Mouse (Mus musculus) cerebellum, adult 2 months (tissue): Measurements from ENCODE around the gene Hgf.

ENCODE experiments used
- CTCF ChIP-seq: fragments of 200-500 bp; IDR thresholded peaks from 2 replicates; pipeline ENCODE4 v1.5.1; 2011; ENCODE audit warnings: low read depth, mild to moderate bottlenecking, control low read depth, low read length, moderate library complexity, borderline replicate concordance; ENCODE audit not compliant: insufficient read depth
- POLR2A ChIP-seq: fragments of 200-500 bp; IDR thresholded peaks from 2 replicates; pipeline ENCODE4 v1.6.1; 2011; ENCODE audit warnings: low read length, control low read depth, borderline replicate concordance; ENCODE audit not compliant: insufficient read depth

- TF ChIP-seq CTCF (no peak), POLR2A (no peak)
Observed at GRCm38 (mm10) chr5:16646417-16646816, 93.1 kb downstream of the Hgf start.
